Mouse (Mus musculus): ENCODE results near the gene Olfr768. TPM values are rescaled to one million over a fixed set of nuclear protein-coding genes. Genes with fewer than 3 reads are reported as not detected.
"Not testable (repeated sequence)": the region's sequence is repeated elsewhere in the genome, so short reads cannot be mapped to it uniquely, and the experiment has no call there.

The Olfr768 gene
- not detected in 2 replicates for polyA plus RNA-seq (2014; fragmentation: Nextera tagmentation; extraction: Ambion mirVana)

- no peak within 1 kb of the TSS for H3K27ac ChIP-seq (ENCODE audit: low read depth, low read length)
- no peaks in the 10 kb centered on the region for H3K36me3 ChIP-seq (ENCODE audit: control insufficient read depth, insufficient read depth, low read length)
- H3K9me3 ChIP-seq (ENCODE audit: control insufficient read depth, low read length) = no peaks in the 10 kb centered on the region
- no peak within 1 kb of the TSS for H3K4me3 ChIP-seq (ENCODE audit: low read depth, low read length)
- H3K27me3 ChIP-seq (ENCODE audit: control insufficient read depth, insufficient read depth, low read length) = no peaks in the 10 kb centered on the region
- no peaks in the 10 kb centered on the region for H3K4me1 ChIP-seq (ENCODE audit: control insufficient read depth, insufficient read depth, low read length)
- no peak within 1 kb of the TSS for H3K9ac ChIP-seq (replicated peaks; ENCODE audit: low read depth, low read length)
- no peak within 1 kb of the TSS for H3K4me2 ChIP-seq (ENCODE audit: low read depth, low read length)
- 85% methylated on average over 1 of the region's 1 CpGs for WGBS
- ATAC-seq (ENCODE audit: low read depth) = no peak
Measured at GRCm38 (mm10) chr10:129099275-129099674, at the start of gene Olfr768. TSS of gene Olfr768 (minus strand) at chr10:129099375.

DNA sequence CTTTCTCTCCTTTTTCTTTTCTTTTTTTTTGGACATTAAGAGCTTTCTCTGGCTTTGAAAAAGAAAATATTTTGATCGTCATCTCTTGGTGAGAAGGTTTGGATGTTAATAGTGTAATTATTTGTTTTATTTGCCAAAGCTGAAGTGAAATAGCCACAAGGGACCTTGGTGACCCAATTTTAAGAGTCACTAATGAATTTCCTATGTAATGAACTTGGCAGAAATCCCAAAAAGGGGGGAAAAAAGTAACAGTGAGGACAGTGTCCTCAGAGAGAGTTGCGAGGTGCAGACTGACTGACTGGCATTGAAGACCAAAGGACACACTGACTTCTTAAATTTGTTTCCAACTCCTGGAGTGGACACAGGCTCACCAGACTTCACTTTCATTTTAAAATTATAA, 39.7 kb upstream of the Olfr768 start, which contains the start of gene Olfr770:
TSS of gene Olfr770 (minus strand) at position 101 of the 400 bp plus-strand sequence.
- no peaks in the 10 kb centered on the region for H3K27me3 ChIP-seq (ENCODE audit: control insufficient read depth, insufficient read depth, low read length)
- no peaks in the 10 kb centered on the region for H3K36me3 ChIP-seq (ENCODE audit: control insufficient read depth, insufficient read depth, low read length)
- H3K9me3 ChIP-seq (ENCODE audit: control insufficient read depth, low read length) = no peaks in the 10 kb centered on the region
- H3K4me3 ChIP-seq (ENCODE audit: low read depth, low read length) = no peak within 1 kb of the TSS
- no peak for ATAC-seq (ENCODE audit: low read depth)
- H3K27ac ChIP-seq (ENCODE audit: low read depth, low read length) = no peak within 1 kb of the TSS
- H3K4me1 ChIP-seq (ENCODE audit: control insufficient read depth, insufficient read depth, low read length) = no peaks in the 10 kb centered on the region
- H3K9ac ChIP-seq (replicated peaks; ENCODE audit: low read depth, low read length) = no peak within 1 kb of the TSS
- no peak within 1 kb of the TSS for H3K4me2 ChIP-seq (ENCODE audit: low read depth, low read length)
- WGBS = 72% methylated on average over 2 of the region's 2 CpGs

GRCm38 (mm10) chr10:129117761-129118160, 18.6 kb upstream of the Olfr768 start, which contains the start of gene Olfr769:
TSS of gene Olfr769 (minus strand) at chr10:129117861.
- no peaks in the 10 kb centered on the region for H3K4me1 ChIP-seq (ENCODE audit: control insufficient read depth, insufficient read depth, low read length)
- H3K4me2 ChIP-seq (ENCODE audit: low read depth, low read length) = no peak within 1 kb of the TSS
- no peak within 1 kb of the TSS for H3K4me3 ChIP-seq (ENCODE audit: low read depth, low read length)
- no peaks in the 10 kb centered on the region for H3K36me3 ChIP-seq (ENCODE audit: control insufficient read depth, insufficient read depth, low read length)
- no peaks in the 10 kb centered on the region for H3K27me3 ChIP-seq (ENCODE audit: control insufficient read depth, insufficient read depth, low read length)
- no peak within 1 kb of the TSS for H3K9ac ChIP-seq (replicated peaks; ENCODE audit: low read depth, low read length)
- H3K9me3 ChIP-seq (ENCODE audit: control insufficient read depth, low read length) = no peaks in the 10 kb centered on the region
- 79% methylated on average over 2 of the region's 2 CpGs for WGBS
- H3K27ac ChIP-seq (ENCODE audit: low read depth, low read length) = no peak within 1 kb of the TSS
- no peak for ATAC-seq (ENCODE audit: low read depth)

GRCm38 (mm10) chr10:129115146-129115545, 16.0 kb upstream of the Olfr768 start:
- no peak overlapping the region for H3K4me2 ChIP-seq (ENCODE audit: low read depth, low read length)
- H3K4me3 ChIP-seq (ENCODE audit: low read depth, low read length) = no peak overlapping the region
- ATAC-seq (ENCODE audit: low read depth) = no peak
- H3K36me3 ChIP-seq (ENCODE audit: control insufficient read depth, insufficient read depth, low read length) = no peaks in the 10 kb centered on the region
- H3K9ac ChIP-seq (replicated peaks; ENCODE audit: low read depth, low read length) = no peak overlapping the region
- WGBS = 94% methylated on average over 3 of the region's 3 CpGs
- H3K27me3 ChIP-seq (ENCODE audit: control insufficient read depth, insufficient read depth, low read length) = no peaks in the 10 kb centered on the region
- no peaks in the 10 kb centered on the region for H3K9me3 ChIP-seq (ENCODE audit: control insufficient read depth, low read length)
- no peaks in the 10 kb centered on the region for H3K4me1 ChIP-seq (ENCODE audit: control insufficient read depth, insufficient read depth, low read length)
- H3K27ac ChIP-seq (ENCODE audit: low read depth, low read length) = no peak overlapping the region

GRCm38 (mm10) chr10:129101231-129101630, 2.1 kb upstream of the Olfr768 start:
- no peaks in the 10 kb centered on the region for H3K9me3 ChIP-seq (ENCODE audit: control insufficient read depth, low read length)
- 46% methylated on average over 3 of the region's 3 CpGs for WGBS
- ATAC-seq (ENCODE audit: low read depth) = no peak

GRCm38 (mm10) chr10:129082810-129083209, 16.4 kb downstream of the Olfr768 start, which contains the start of gene Olfr767:
TSS of gene Olfr767 (minus strand) at chr10:129082910.
- not testable (repeated sequence) for H3K27ac ChIP-seq (ENCODE audit: low read depth, low read length); ATAC-seq (ENCODE audit: low read depth); H3K4me1 ChIP-seq (ENCODE audit: control insufficient read depth, insufficient read depth, low read length)

More at GRCm38 (mm10) chr10:129101231-129101630, 2.1 kb upstream of the Olfr768 start:
- Histone ChIP-seq H3K9ac (replicated peaks; ENCODE audit: low read depth, low read length) (no peak overlapping the region), H3K4me1 (ENCODE audit: control insufficient read depth, insufficient read depth, low read length) (no peaks in the 10 kb centered on the region), H3K27me3 (ENCODE audit: control insufficient read depth, insufficient read depth, low read length) (no peaks in the 10 kb centered on the region), H3K4me3 (ENCODE audit: low read depth, low read length) (no peak overlapping the region), H3K4me2 (ENCODE audit: low read depth, low read length) (no peak overlapping the region), H3K27ac (ENCODE audit: low read depth, low read length) (no peak overlapping the region), H3K36me3 (ENCODE audit: control insufficient read depth, insufficient read depth, low read length) (no peaks in the 10 kb centered on the region)

GRCm38 (mm10) chr10:129068877-129069276, 30.3 kb downstream of the Olfr768 start, which contains the start of gene Olfr766-ps1:
TSS of gene Olfr766-ps1 (minus strand) at chr10:129068977.
- Histone ChIP-seq H3K9ac (replicated peaks; ENCODE audit: low read depth, low read length) (no peak within 1 kb of the TSS), H3K36me3 (ENCODE audit: control insufficient read depth, insufficient read depth, low read length) (no peaks in the 10 kb centered on the region), H3K9me3 (ENCODE audit: control insufficient read depth, low read length) (no peaks in the 10 kb centered on the region), H3K4me1 (ENCODE audit: control insufficient read depth, insufficient read depth, low read length) (no peaks in the 10 kb centered on the region), H3K4me2 (ENCODE audit: low read depth, low read length) (no peak within 1 kb of the TSS), H3K4me3 (ENCODE audit: low read depth, low read length) (no peak within 1 kb of the TSS), H3K27ac (ENCODE audit: low read depth, low read length) (no peak within 1 kb of the TSS), H3K27me3 (ENCODE audit: control insufficient read depth, insufficient read depth, low read length) (no peaks in the 10 kb centered on the region)
- 92% methylated on average over 2 of the region's 2 CpGs for WGBS
- ATAC-seq (ENCODE audit: low read depth) = no peak

More at GRCm38 (mm10) chr10:129082810-129083209, 16.4 kb downstream of the Olfr768 start, which contains the start of gene Olfr767:
- H3K27me3 ChIP-seq (ENCODE audit: control insufficient read depth, insufficient read depth, low read length); H3K36me3 ChIP-seq (ENCODE audit: control insufficient read depth, insufficient read depth, low read length); H3K4me2 ChIP-seq (ENCODE audit: low read depth, low read length); H3K4me3 ChIP-seq (ENCODE audit: low read depth, low read length); H3K9ac ChIP-seq (replicated peaks; ENCODE audit: low read depth, low read length); H3K9me3 ChIP-seq (ENCODE audit: control insufficient read depth, low read length): not testable (repeated sequence)

GRCm38 (mm10) chr10:129049898-129050297, 49.3 kb downstream of the Olfr768 start, which contains the start of gene Olfr765:
TSS of gene Olfr765 (minus strand) at chr10:129049998.
- ATAC-seq (ENCODE audit: low read depth); H3K4me1 ChIP-seq (ENCODE audit: control insufficient read depth, insufficient read depth, low read length); H3K4me2 ChIP-seq (ENCODE audit: low read depth, low read length); H3K36me3 ChIP-seq (ENCODE audit: control insufficient read depth, insufficient read depth, low read length); H3K27ac ChIP-seq (ENCODE audit: low read depth, low read length); H3K9ac ChIP-seq (replicated peaks; ENCODE audit: low read depth, low read length); H3K27me3 ChIP-seq (ENCODE audit: control insufficient read depth, insufficient read depth, low read length); H3K4me3 ChIP-seq (ENCODE audit: low read depth, low read length); H3K9me3 ChIP-seq (ENCODE audit: control insufficient read depth, low read length): not testable (repeated sequence)
